In the genomic region with DNA sequence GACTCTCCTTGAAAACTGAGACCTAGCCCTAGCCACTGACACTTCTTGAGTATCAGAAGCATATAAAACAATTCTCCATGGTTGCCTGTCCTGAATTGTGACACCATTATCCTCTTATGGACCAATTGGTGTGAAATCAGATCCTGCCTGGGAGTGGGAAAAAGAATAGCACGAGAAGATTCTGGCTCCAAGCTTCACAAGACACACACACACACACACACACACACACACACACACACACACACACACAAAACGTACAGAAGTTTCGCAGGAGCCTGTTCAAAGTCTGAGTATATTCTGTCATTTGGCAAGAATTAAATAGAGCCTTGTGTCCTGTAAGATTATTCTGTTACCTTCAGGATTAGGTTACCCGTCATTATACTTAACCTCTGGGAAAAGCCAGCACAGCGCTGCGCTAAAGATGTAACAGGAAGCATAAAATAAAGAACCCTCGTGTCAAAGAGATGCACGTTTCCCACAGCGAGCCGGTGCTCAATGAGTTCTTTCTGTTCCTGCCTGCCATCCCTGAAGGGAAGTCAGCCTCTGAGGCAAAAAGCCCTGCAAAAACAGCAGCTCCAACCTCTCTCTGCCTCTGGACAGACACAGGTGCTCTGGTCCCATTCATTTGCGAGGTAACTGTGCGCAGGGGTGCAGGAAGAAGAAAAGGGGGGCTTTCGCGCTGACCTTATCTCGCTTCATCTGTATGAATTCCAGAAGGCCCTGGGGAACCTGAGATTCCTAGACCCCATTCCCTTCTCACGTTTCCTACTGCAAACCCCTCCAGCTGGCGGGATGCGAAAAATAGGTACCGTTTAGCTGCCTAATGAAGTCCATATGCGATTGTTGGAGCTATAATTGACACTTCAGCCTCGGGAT, we compare ENCODE assay signal across 12 mouse cellular contexts.
DNase-seq lines count a peak whose midpoint lies in the region; ATAC-seq and TF ChIP-seq lines count a peak whose summit lies in the region.
"Had no signal": no experiment of that assay in that cellular context is flagged by ENCODE, and none has a peak within 500 bp of the region (broad histone marks: within the 10 kb centered on the region; RNA-seq: fewer than 3 reads in every experiment).

No protein-coding gene starts in this region.

- no peaks in the 10 kb centered on the region for H3K36me3 ChIP-seq in kidney, embryonic 15.5 days
- H3K36me3 ChIP-seq in hindbrain, embryonic 11.5 days (ENCODE audit: control insufficient read depth, insufficient read depth, low read length) = no peaks in the 10 kb centered on the region
- H3K36me3 ChIP-seq in stomach, postnatal 0 days (ENCODE audit: control insufficient read depth, insufficient read depth, low read length) = no peaks in the 10 kb centered on the region

- H3K4me2 ChIP-seq in kidney, embryonic 15.5 days = peak overlapping the region; percentile 51
- H3K4me2 ChIP-seq in hindbrain, embryonic 11.5 days (replicated peaks; ENCODE audit: low read depth, low read length) = no peak overlapping the region
- H3K4me2 ChIP-seq in stomach, postnatal 0 days (replicated peaks; ENCODE audit: low read depth) = no peak overlapping the region

- WGBS in kidney, embryonic 15.5 days = 12% methylated on average over 21 of the region's 21 CpGs
- 44% methylated on average over 21 of the region's 21 CpGs for WGBS in hindbrain, embryonic 11.5 days
- WGBS in stomach, postnatal 0 days = 48% methylated on average over 21 of the region's 21 CpGs

- no peak overlapping the region for H3K9ac ChIP-seq in kidney, embryonic 15.5 days
- no peak overlapping the region for H3K9ac ChIP-seq in hindbrain, embryonic 11.5 days (ENCODE audit: low read depth, low read length)
- H3K9ac ChIP-seq in stomach, postnatal 0 days (ENCODE audit: low read length) = no peak overlapping the region

- TF ChIP-seq EP300 in stomach, postnatal 0 days (optimal IDR thresholded peaks at IDR 0.05) = no peak

- peaks cover 12% of the 10 kb centered on the region for H3K4me1 ChIP-seq in kidney, embryonic 15.5 days
- H3K4me1 ChIP-seq in hindbrain, embryonic 11.5 days (replicated peaks; ENCODE audit: control insufficient read depth, insufficient read depth, low read length) = no peaks in the 10 kb centered on the region
- H3K4me1 ChIP-seq in stomach, postnatal 0 days (replicated peaks; ENCODE audit: control insufficient read depth, insufficient read depth) = no peaks in the 10 kb centered on the region

- H3K27ac ChIP-seq in kidney, embryonic 15.5 days = no peak overlapping the region
- H3K27ac ChIP-seq in hindbrain, embryonic 11.5 days (ENCODE audit: low read depth, low read length) = no peak overlapping the region
- H3K27ac ChIP-seq in stomach, postnatal 0 days (replicated peaks) = no peak overlapping the region

- no peak for ATAC-seq in kidney, embryonic 15.5 days (replicated peaks; ENCODE audit: low FRiP score)
- no peak for ATAC-seq in hindbrain, embryonic 11.5 days (ENCODE audit: low FRiP score)
- ATAC-seq in stomach, postnatal 0 days (ENCODE audit: low FRiP score, low TSS enrichment) = no peak
- ATAC-seq: activated CD4-positive, CD25-positive, alpha-beta regulatory T cell, adult 4 months; intestine, postnatal 0 days had no signal

- H3K27me3 ChIP-seq in kidney, embryonic 15.5 days = peaks cover 14% of the 10 kb centered on the region
- H3K27me3 ChIP-seq in hindbrain, embryonic 11.5 days (ENCODE audit: control insufficient read depth, insufficient read depth, low read length) = no peaks in the 10 kb centered on the region
- no peaks in the 10 kb centered on the region for H3K27me3 ChIP-seq in stomach, postnatal 0 days (ENCODE audit: control insufficient read depth, insufficient read depth, low read length)

- TF ChIP-seq CTCF in stomach, postnatal 0 days (IDR thresholded peaks at IDR 0.05; ENCODE audit: low read depth) = no peak

- intact Hi-C loops in gastrocnemius, postnatal 36 days (cut with DNase I) = no loop called here
- intact Hi-C loops in left cerebral cortex, postnatal 4 days (cut with DNase I) = no loop called here

- no peaks in the 10 kb centered on the region for H3K9me3 ChIP-seq in kidney, embryonic 15.5 days (replicated peaks)
- no peaks in the 10 kb centered on the region for H3K9me3 ChIP-seq in hindbrain, embryonic 11.5 days (ENCODE audit: control insufficient read depth, low read length)
- H3K9me3 ChIP-seq in stomach, postnatal 0 days (ENCODE audit: control insufficient read depth, low read length) = no peaks in the 10 kb centered on the region

- DNase-seq in kidney, adult 18-20 months = no peak
- peak; percentile 44 for DNase-seq in hindbrain, embryonic 11.5 days (ENCODE audit: low spot score)
- peak; percentile 85 for DNase-seq in mesoderm, embryonic 11.5 days (ENCODE audit: low read depth, low spot score)
- DNase-seq in thymus, postnatal 10 days (ENCODE audit: low spot score in 2 of 2) = peak; percentile 31 to 40
- no peak for DNase-seq in stomach, postnatal 0 days (ENCODE audit: low spot score)
- DNase-seq in gastrocnemius, postnatal 36 days = no peak
- no peak for DNase-seq in left cerebral cortex, postnatal 4 days
- DNase-seq: cerebellum, adult 2 months; lung, adult 18-20 months had no signal

- H3K4me3 ChIP-seq in kidney, embryonic 15.5 days (replicated peaks) = peak overlapping the region; percentile 12; the same call in 1 of the 2 replicates
- H3K4me3 ChIP-seq in hindbrain, embryonic 11.5 days (ENCODE audit: low read depth, low read length) = no peak overlapping the region
- H3K4me3 ChIP-seq in stomach, postnatal 0 days (ENCODE audit: low read depth, low read length) = no peak overlapping the region

Comparison
In these comparisons a context has a peak if more than half of its experiments do, and no peak if none do; other contexts are left out.
1. DNase-seq: peak in hindbrain, embryonic 11.5 days (single experiment), mesoderm, embryonic 11.5 days (single experiment) and thymus, postnatal 10 days (2 of 2); none in kidney, adult 18-20 months (single experiment), stomach, postnatal 0 days (single experiment), gastrocnemius, postnatal 36 days (0 of 2) and left cerebral cortex, postnatal 4 days (single experiment).